Mouse (Mus musculus): ENCODE measurements around the gene Pik3c2b.
"Not testable (repeated sequence)": the region's sequence is repeated elsewhere in the genome, so short reads cannot be mapped to it uniquely, and the experiment has no call there.

DNA sequence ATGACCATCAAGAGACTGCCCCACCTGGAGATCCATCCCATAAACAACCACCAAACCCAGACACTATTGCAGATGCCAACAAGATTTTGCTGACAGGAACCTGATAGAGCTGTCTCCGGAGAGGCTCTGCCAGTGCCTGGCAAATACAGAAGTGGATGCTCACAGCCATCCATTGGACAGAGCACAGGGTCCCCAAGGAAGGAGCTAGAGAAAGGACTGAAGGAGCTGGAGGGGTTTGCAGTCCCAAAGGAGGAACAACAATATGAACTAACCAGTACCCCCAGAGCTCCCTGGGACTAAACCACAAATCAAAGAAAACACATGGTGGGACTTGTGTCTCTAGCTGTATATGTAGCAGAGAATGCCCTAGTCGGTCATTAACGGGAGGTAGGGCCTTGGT lies 21.7 kb upstream of the Pik3c2b start:
- TF ChIP-seq CTCF (IDR thresholded peaks at IDR 0.05; ENCODE audit: control insufficient read depth, insufficient read depth, insufficient replicate concordance, low read depth, low read length); POLR2A (IDR thresholded peaks at IDR 0.05; ENCODE audit: control insufficient read depth, low read depth, low read length): not testable (repeated sequence)
